Mouse (Mus musculus): ENCODE results near the gene Gm9903. TPM values are rescaled to one million over a fixed set of nuclear protein-coding genes. Genes with fewer than 3 reads are reported as not detected.

The Gm9903 gene
- 0.56 TPM for polyA plus RNA-seq (2017; shearing (Covaris generic))

DNA sequence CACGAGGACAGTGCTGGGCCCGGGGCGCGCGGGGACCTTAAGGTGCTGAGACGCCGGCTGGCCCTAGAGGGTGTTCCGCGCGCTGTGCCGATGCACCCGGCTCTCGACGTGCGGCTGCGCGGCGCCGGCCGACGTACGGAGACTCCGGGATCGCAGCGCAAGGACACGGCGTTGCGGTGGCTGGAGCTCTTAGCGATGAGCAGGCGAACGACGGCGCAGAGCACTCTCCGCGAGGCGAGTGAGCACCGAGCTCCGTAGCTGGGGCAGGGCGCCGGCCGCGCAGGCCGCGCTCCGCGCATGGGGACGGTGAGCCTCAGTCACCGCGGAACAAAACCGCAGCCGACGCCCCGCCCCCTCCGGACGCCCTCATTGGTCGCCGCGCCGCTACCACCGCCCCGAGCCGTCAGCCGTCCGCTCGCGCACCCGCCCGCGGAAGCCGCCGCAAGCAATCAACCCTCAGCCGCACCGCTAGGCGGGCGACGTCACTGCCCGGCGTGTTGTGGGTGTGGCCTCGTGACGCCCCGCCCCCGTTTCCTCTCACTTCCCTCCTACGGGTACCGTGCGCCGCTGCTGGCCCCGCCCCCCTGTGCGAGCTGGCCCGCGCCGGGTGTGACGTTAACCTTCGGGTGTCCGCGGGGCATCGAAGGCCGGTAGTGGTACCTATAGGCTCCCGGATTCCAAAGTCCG is at the start of gene Gm9903, which contains the start of gene Fam53a:
Gene Gm9903, plus strand, starts transcription at position 625 of the 687 bp plus-strand sequence.
Gene Fam53a, minus strand, starts transcription at position 335 of the 687 bp plus-strand sequence.

DNA sequence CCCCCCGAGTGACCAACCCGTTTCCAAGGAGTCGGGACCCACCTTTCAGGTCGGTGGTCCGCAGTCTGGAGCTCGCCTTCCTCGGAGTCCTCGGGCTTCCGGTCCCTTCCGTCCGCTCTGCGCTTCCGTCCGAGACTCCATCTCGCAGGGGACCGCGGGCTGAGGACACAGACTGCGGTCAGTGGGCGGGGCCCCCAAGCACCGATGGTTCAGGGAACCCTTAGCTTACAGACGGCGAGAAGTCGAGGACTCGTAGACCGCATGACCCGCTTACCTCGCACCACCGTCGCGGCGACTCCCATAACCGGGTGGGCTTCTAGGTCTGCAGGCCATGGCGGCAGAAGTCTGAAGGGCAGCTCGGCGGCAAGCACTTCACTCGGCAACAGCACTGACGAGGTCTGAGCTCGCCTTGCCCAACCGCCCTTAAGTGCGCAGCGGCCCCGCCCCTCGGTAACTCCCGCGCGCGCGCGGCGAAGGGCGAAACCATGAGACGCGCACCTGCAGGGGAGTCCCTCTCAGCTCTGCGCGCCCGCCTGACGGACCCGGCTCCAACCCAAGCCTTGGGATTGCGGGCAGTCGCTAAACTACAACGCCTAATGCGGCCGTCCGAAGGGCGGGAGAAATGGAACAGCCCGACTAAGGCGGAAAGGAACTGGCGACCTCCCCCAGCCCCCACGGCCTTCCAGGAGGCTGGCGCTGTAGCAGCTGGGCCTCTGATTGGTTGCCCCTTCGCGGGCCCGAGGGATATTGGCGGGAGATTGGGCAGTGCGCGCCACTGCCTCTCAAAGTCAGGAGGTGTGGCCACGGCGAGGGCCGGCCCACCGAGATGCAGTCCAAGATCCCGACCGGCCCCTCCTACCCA is 22.4 kb downstream of the Gm9903 start, which contains the start of gene Slbp:
Gene Slbp, minus strand, starts transcription at position 654 of the 862 bp plus-strand sequence.

DNA sequence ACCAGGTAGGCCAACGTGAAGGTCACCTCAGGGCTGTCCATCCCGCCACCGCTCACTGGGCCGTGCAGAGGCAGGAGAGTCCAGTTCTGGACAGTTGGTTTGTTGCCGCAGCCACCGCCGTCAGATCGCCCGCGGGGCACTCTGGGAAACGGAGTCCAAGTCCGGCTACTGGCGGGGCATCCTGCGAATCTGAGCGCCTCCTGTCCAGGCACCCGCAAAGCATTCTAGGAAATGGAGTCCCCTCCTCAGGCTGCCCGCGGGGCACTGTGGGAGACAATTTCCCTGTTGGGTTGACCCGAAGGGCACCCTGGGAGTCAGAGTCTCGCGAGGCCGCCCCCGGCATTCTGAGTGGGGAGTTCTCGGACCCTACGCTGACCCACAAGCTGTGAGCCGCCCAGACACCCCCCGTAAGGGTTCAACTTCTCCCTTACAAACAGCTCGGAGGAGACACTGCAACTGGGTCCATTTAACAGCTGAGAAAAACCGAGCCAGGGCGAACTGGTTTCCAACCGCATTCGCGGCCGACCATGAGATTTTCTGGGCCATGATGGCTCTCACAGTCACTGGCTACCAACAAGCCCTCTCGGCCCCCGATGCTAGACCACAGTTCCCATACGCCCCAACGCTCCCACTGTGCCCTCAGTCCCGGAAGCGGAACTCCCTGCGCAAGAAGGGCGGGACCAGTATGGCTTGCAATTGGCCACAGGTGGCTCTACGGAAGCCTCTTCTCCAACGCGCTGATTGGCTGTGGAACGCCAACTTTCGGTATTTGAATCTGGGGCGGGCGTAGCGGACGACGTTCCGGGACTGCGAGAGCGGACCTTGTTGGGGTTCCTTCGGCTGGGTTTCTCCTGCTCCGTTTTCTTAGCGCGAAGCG is 28.3 kb downstream of the Gm9903 start, which contains the start of the genes Tacc3 and Tmem129:
Gene Tacc3, plus strand, starts transcription at position 342 of the 877 bp plus-strand sequence.
Gene Tmem129, minus strand, starts transcription at position 630 of the 877 bp plus-strand sequence.

Other genes starting within 250 kb of the Gm9903 start
- gene Nkx1-1, start 195.9 kb upstream of the Gm9903 start, polyA plus RNA-seq (2017; shearing (Covaris generic)), result not detected
- gene Fam53a, start 290 bp upstream of the Gm9903 start, polyA plus RNA-seq (2017; shearing (Covaris generic)), result 48.5 TPM
- gene Slbp, start 22.6 kb downstream of the Gm9903 start, polyA plus RNA-seq (2017; shearing (Covaris generic)), result 181 TPM
- 10.0 TPM for gene Tacc3, start 28.2 kb downstream of the Gm9903 start, polyA plus RNA-seq (2017; shearing (Covaris generic))
- 12.0 TPM for gene Tmem129, start 28.5 kb downstream of the Gm9903 start, polyA plus RNA-seq (2017; shearing (Covaris generic))
- 0.41 TPM for gene Fgfr3, start 91.7 kb downstream of the Gm9903 start, polyA plus RNA-seq (2017; shearing (Covaris generic))
- gene Letm1, start 152.9 kb downstream of the Gm9903 start, polyA plus RNA-seq (2017; shearing (Covaris generic)), result 88.7 TPM
- 27.6 TPM for gene Nsd2, start 190.8 kb downstream of the Gm9903 start, polyA plus RNA-seq (2017; shearing (Covaris generic))

Measured in effector memory CD4-positive, alpha-beta T cell, adult 5 months (primary cell).